Mouse (Mus musculus) left cerebral cortex, postnatal 10 days (tissue): ENCODE measurements around the gene Zfp518a. TPM values are rescaled to one million over a fixed set of nuclear protein-coding genes. Genes with fewer than 3 reads are reported as not detected.

Experiments used
- DNase-seq, 2 experiments: peaks; one replicate each; pipeline ENCODE4 v3.0.0; 2021 to 2022; ENCODE audit warnings: low spot score in 2 of 2, mixed read lengths in 1 of 2; ENCODE audit errors: extremely low spot score in 1 of 2
- intact Hi-C: fragments of 180-260 bp; cut with DNase I; formaldehyde crosslinking; loops from one replicate; pipeline ENCODE4 v1.15.1; 2025
- microRNA-seq: library from miRNA; unstranded; fragments of <30 nt; microRNA quantifications from one replicate; pipeline ENCODE4 v1.2.0, GENCODE M21; 2022
- total RNA-seq, 2 experiments: library from RNA; stranded (reverse); gene quantifications; 2 replicates each; pipeline ENCODE4 v1.2.3; 2021

Gene Zfp518a
- total RNA-seq, 2 experiments from 2014 or later: 8.7 to 9.6 TPM

GRCm38 (mm10) chr19:40964367-40964891, 69.9 kb downstream of the Zfp518a start:
- DNase-seq: no peak
- intact Hi-C loops: loop anchor here (5.0 kb wide), 1 partner anchor 48 kb away; no protein-coding TSS in a partner anchor

GRCm38 (mm10) chr19:40964936-40965850, 70.7 kb downstream of the Zfp518a start:
- DNase-seq: no peak
- intact Hi-C loops: loop anchor here (5.0 kb wide), 1 partner anchor 47 kb away; no protein-coding TSS in a partner anchor

Small RNA genes lying within 50 kb of the gene (microRNA-seq; reads per million reads assigned to microRNA genes)
- gene Mir8092: 1.7 reads per million

Other genes starting within 250 kb of the Zfp518a start
- gene Cc2d2b, start 146.0 kb upstream of the Zfp518a start, total RNA-seq: 1 to 10 TPM in 1 of 2 experiments, under 1 TPM in 1; 0.43 to 1.4 TPM
- 1 to 10 TPM; 7.4 to 8.6 TPM for gene Ccnj, start 63.4 kb upstream of the Zfp518a start, total RNA-seq
- gene Blnk, start 99.8 kb downstream of the Zfp518a start, total RNA-seq: 1 to 10 TPM; 3.0 TPM
- gene Dntt, start 134.6 kb downstream of the Zfp518a start, total RNA-seq: under 1 TPM in 1 of 2 experiments, not detected in 1; 0.18 TPM
- under 1 TPM; 0.36 to 0.69 TPM for gene Opalin, start 182.4 kb downstream of the Zfp518a start, total RNA-seq